Mouse (Mus musculus) liver, postnatal 0 days (tissue): Measurements from ENCODE around the gene Crybg2.

ENCODE experiments used
- CTCF ChIP-seq: sonication (generic); IDR thresholded peaks from 2 replicates; pipeline ENCODE4 v1.5.1; 2016; ENCODE audit warnings: antibody characterized with exemption, low read depth
- EP300 ChIP-seq: IDR thresholded peaks from 2 replicates; pipeline ENCODE4 v1.6.1; 2016; ENCODE audit warnings: antibody characterized with exemption, low read depth, mild to moderate bottlenecking

DNA sequence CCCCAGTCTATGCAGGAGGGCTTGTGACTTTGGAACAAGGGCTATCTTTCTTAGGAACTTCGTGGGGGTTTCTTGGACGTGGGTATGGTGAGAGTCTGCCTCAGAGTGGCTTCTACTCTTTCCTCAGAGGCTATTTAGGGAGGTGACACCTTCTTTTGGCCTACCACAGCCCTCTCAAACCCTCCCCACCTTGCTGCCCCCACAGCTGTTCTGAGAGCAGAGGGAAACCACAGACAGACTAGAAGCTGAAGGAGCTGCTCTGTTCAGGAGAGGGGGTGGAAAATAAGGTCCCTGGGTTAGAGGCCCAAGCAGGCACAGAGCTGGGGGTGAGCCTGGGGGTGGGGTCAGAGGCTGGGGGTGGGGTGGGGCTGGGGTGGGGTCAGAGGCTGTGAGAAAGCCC, 17.6 kb upstream of the Crybg2 start:
- no peak for TF ChIP-seq CTCF
- TF ChIP-seq EP300 = no peak
